Mouse (Mus musculus) natural killer cell, adult 2 months (primary cell): ENCODE measurements around the gene Acot12.

Source experiments
- DNase-seq, 2 experiments: peaks; one replicate each; pipeline ENCODE4 v3.0.0; 2022; ENCODE audit warnings: low spot score in 2 of 2

Gene Acot12

GRCm38 (mm10) chr13:91824845-91825550 lies 83.7 kb downstream of the Acot12 start:
- DNase-seq, result no peak

GRCm38 (mm10) chr13:91826066-91826465 lies 84.8 kb downstream of the Acot12 start:
- DNase-seq, result no peak

GRCm38 (mm10) chr13:91827876-91828275 lies 86.6 kb downstream of the Acot12 start:
- no peak for DNase-seq
